ENCODE assay signal across 1 mouse cellular context in genomic region chr3:86123251-86123746, GRCm38 (mm10).
TF ChIP-seq lines count a peak whose summit lies in the region.

No protein-coding gene starts in this region.

TF ChIP-seq in MEL, 35 proteins besides CTCF, POLR2A, EP300 and RAD21 (continued from another document):
- TF ChIP-seq GABPA (IDR thresholded peaks at IDR 0.05; ENCODE audit: low read depth, low read length) (no peak), E2F4 (IDR thresholded peaks at IDR 0.05; ENCODE audit: borderline replicate concordance, low read depth, low read length) (no peak)
